Mouse (Mus musculus) brain, embryonic 14.5 days (tissue): ENCODE measurements around the gene Donson.

Source experiments
- CTCF ChIP-seq: fragments of 200-500 bp; IDR thresholded peaks from 2 replicates; pipeline ENCODE4 v1.5.1; 2012; ENCODE audit warnings: inconsistent platforms, mild to moderate bottlenecking, moderate library complexity, borderline replicate concordance; ENCODE audit not compliant: insufficient read depth, insufficient read length; ENCODE audit errors: extremely low read depth
- POLR2A ChIP-seq: fragments of 200-500 bp; IDR thresholded peaks from 2 replicates; pipeline ENCODE4 v1.6.1; 2012; ENCODE audit warnings: mild to moderate bottlenecking, inconsistent platforms, borderline replicate concordance; ENCODE audit not compliant: poor library complexity, insufficient read depth, insufficient read length, severe bottlenecking; ENCODE audit errors: extremely low read depth

GRCm38 (mm10) chr16:91629749-91630148, 58.8 kb downstream of the Donson start:
- TF ChIP-seq POLR2A (no peak), CTCF (no peak)
